Mouse (Mus musculus): ENCODE measurements around the gene Maml3.

- TF ChIP-seq POLR2A (IDR thresholded peaks at IDR 0.05; ENCODE audit: borderline replicate concordance, extremely low read depth, insufficient read depth, insufficient read length, poor library complexity, severe bottlenecking) (no peak), CTCF (IDR thresholded peaks at IDR 0.05; ENCODE audit: borderline replicate concordance, extremely low read depth, insufficient read depth, insufficient read length) (no peak)
Measured at GRCm38 (mm10) chr3:52001518-52001895, 103.4 kb downstream of the Maml3 start.

All from brain, embryonic 14.5 days (tissue).